Mouse (Mus musculus): ENCODE results near the gene Tmed4.

GRCm38 (mm10) chr11:6316821-6317220, 42.2 kb upstream of the Tmed4 start:
- no peak for TF ChIP-seq TCF12 (IDR thresholded peaks at IDR 0.05; ENCODE audit: insufficient read depth, poor library complexity, severe bottlenecking)
- TF ChIP-seq POLR2A (IDR thresholded peaks at IDR 0.05; ENCODE audit: insufficient read length, low read depth), result no peak
- no peak for TF ChIP-seq MYOG (IDR thresholded peaks at IDR 0.05; ENCODE audit: control insufficient read depth in 1 of 3, insufficient read depth in 1 of 3, insufficient read length in 2 of 3, low read depth in 2 of 3)
- TF ChIP-seq CEBPB (IDR thresholded peaks at IDR 0.05; ENCODE audit: insufficient read depth, poor library complexity, severe bottlenecking), result no peak

Data from myocyte (in vitro differentiated cells).